Mouse (Mus musculus) CH12.LX (cell line): ENCODE measurements around the gene Gm27021.

ENCODE experiments used
- BHLHE40 ChIP-seq: IDR thresholded peaks from 2 replicates; pipeline ENCODE4 v1.6.1; 2011; ENCODE audit warnings: mild to moderate bottlenecking, low read depth, low read length, improper control_type of control experiment
- CHD1 ChIP-seq: IDR thresholded peaks from 2 replicates; pipeline ENCODE4 v1.6.1; 2012; ENCODE audit warnings: low read depth, low read length, improper control_type of control experiment, inconsistent platforms
- CTCF ChIP-seq, 2 experiments: IDR thresholded peaks in 1 of 2; conservative IDR thresholded peaks in 1 of 2; 2 replicates each; pipeline ENCODE4 v1.5.1; 2011 to 2012; ENCODE audit warnings: low read depth in 2 of 2, low read length in 2 of 2, improper control_type of control experiment in 1 of 2, inconsistent platforms in 1 of 2, mild to moderate bottlenecking in 1 of 2, moderate library complexity in 1 of 2
- E2F4 ChIP-seq: IDR thresholded peaks from 2 replicates; pipeline ENCODE4 v1.6.1; 2011; ENCODE audit warnings: low read depth, low read length, improper control_type of control experiment; ENCODE audit not compliant: insufficient replicate concordance
- EP300 ChIP-seq: IDR thresholded peaks from 2 replicates; pipeline ENCODE4 v1.6.1; 2011; ENCODE audit warnings: low read length, improper control_type of control experiment
- MYC ChIP-seq: IDR thresholded peaks from 2 replicates; pipeline ENCODE4 v1.6.1; 2011; ENCODE audit warnings: low read depth, mild to moderate bottlenecking, improper control_type of control experiment, low read length
- POLR2A ChIP-seq: IDR thresholded peaks from 2 replicates; pipeline ENCODE4 v1.6.1; 2011; ENCODE audit warnings: low read depth, mild to moderate bottlenecking, improper control_type of control experiment, low read length
- RAD21 ChIP-seq: IDR thresholded peaks from 2 replicates; pipeline ENCODE4 v1.6.1; 2011; ENCODE audit warnings: low read depth, mild to moderate bottlenecking, low read length, improper control_type of control experiment, moderate library complexity
- SIN3A ChIP-seq: IDR thresholded peaks from 2 replicates; pipeline ENCODE4 v1.6.1; 2012; ENCODE audit warnings: low read length, improper control_type of control experiment, inconsistent platforms
- USF1 ChIP-seq: IDR thresholded peaks from 2 replicates; pipeline ENCODE4 v1.6.1; 2014; ENCODE audit warnings: low read depth, mild to moderate bottlenecking, inconsistent platforms, low read length, improper control_type of control experiment
- ZC3H11A ChIP-seq: IDR thresholded peaks from 2 replicates; pipeline ENCODE4 v1.6.1; 2012; ENCODE audit warnings: low read depth, mild to moderate bottlenecking, inconsistent platforms, low read length, improper control_type of control experiment
- ZMIZ1 ChIP-seq: IDR thresholded peaks from 2 replicates; pipeline ENCODE4 v1.6.1; 2012; ENCODE audit warnings: low read depth, mild to moderate bottlenecking, inconsistent platforms, low read length, improper control_type of control experiment

GRCm38 (mm10) chr8:120686576-120686975 lies 18.7 kb upstream of the Gm27021 start:
- TF ChIP-seq POLR2A (no peak), SIN3A (no peak), BHLHE40 (no peak), USF1 (no peak), CHD1 (no peak), RAD21 (no peak), ZMIZ1 (no peak), CTCF (conservative IDR thresholded peaks at IDR 0.05 in 1 of 2, IDR thresholded peaks at IDR 0.05 in 1 of 2; ENCODE audit: low read depth in 2 of 2, low read length in 2 of 2) (no peak), ZC3H11A (no peak), E2F4 (no peak), MYC (no peak), EP300 (no peak)
